Mouse (Mus musculus) CH12.LX (cell line): ENCODE data around the gene Ms4a1. TPM values are rescaled to one million over a fixed set of nuclear protein-coding genes. Genes with fewer than 3 reads are reported as not detected.
"Not testable (repeated sequence)": the region's sequence is repeated elsewhere in the genome, so short reads cannot be mapped to it uniquely, and the experiment has no call there.

Experiments used
- DNase-seq: peaks from one replicate; pipeline ENCODE4 v3.0.0-alpha.2; 2013; ENCODE audit errors: extremely low read depth
- H3K27ac ChIP-seq: 2 replicates; pipeline ENCODE4 v1.5.1; 2012; ENCODE audit warnings: low read depth, mild to moderate bottlenecking, control low read depth, moderate library complexity; ENCODE audit not compliant: insufficient read depth
- H3K27me3 ChIP-seq: replicated peaks from 2 replicates; pipeline ENCODE3; 2012; ENCODE audit warnings: inconsistent platforms
- H3K36me3 ChIP-seq, 2 experiments: replicated peaks in 1 of 2; 2 replicates each; pipeline versions ENCODE3 to v1.6.1; 2012; ENCODE audit warnings: inconsistent platforms in 1 of 2, low read length in 1 of 2, mild to moderate bottlenecking in 1 of 2, mixed read lengths in 1 of 2, moderate library complexity in 1 of 2; ENCODE audit not compliant: control insufficient read depth in 1 of 2, insufficient read depth in 1 of 2
- H3K4me1 ChIP-seq, 2 experiments: 2 replicates each; pipeline ENCODE4 v1.6.1; 2012; ENCODE audit warnings: inconsistent platforms in 1 of 2, moderate library complexity in 1 of 2; ENCODE audit not compliant: insufficient read depth in 2 of 2, control insufficient read depth in 1 of 2
- H3K4me2 ChIP-seq: 2 replicates; pipeline ENCODE4 v1.6.1; 2012; ENCODE audit warnings: low read depth, mild to moderate bottlenecking, control low read depth; ENCODE audit not compliant: poor library complexity, insufficient read depth, severe bottlenecking
- H3K4me3 ChIP-seq, 3 experiments: fragments of 150-350 bp in 1 of 3; sonication (generic) in 1 of 3; replicated peaks in 1 of 3; 2 replicates each; pipeline versions ENCODE3 to v1.5.1; 2011 to 2012; ENCODE audit warnings: low read depth in 2 of 3, low read length in 2 of 3, mild to moderate bottlenecking in 2 of 3, moderate library complexity in 2 of 3, control low read depth in 1 of 3, improper control_type of control experiment in 1 of 3, inconsistent platforms in 1 of 3, mixed read lengths in 1 of 3; ENCODE audit not compliant: poor library complexity in 1 of 3
- H3K79me2 ChIP-seq: replicated peaks from 2 replicates; pipeline ENCODE4 v1.6.1; 2012; ENCODE audit warnings: mild to moderate bottlenecking, moderate library complexity; ENCODE audit not compliant: control insufficient read depth, poor library complexity, insufficient read depth, severe bottlenecking; ENCODE audit errors: extremely low read depth
- H3K9ac ChIP-seq: 2 replicates; pipeline ENCODE4 v1.6.1; 2012; ENCODE audit warnings: low read depth, mild to moderate bottlenecking, control low read depth, moderate library complexity; ENCODE audit not compliant: insufficient read depth
- H3K9me3 ChIP-seq: replicated peaks from 2 replicates; pipeline ENCODE3; 2012; ENCODE audit warnings: low read length, inconsistent platforms, mixed read lengths
- BHLHE40 ChIP-seq: IDR thresholded peaks from 2 replicates; pipeline ENCODE4 v1.6.1; 2011; ENCODE audit warnings: mild to moderate bottlenecking, low read depth, low read length, improper control_type of control experiment
- CHD2 ChIP-seq: IDR thresholded peaks from 2 replicates; pipeline ENCODE4 v1.6.1; 2011; ENCODE audit warnings: low read length, improper control_type of control experiment
- CTCF ChIP-seq, 2 experiments: IDR thresholded peaks in 1 of 2; conservative IDR thresholded peaks in 1 of 2; 2 replicates each; pipeline ENCODE4 v1.5.1; 2011 to 2012; ENCODE audit warnings: low read depth in 2 of 2, low read length in 2 of 2, improper control_type of control experiment in 1 of 2, inconsistent platforms in 1 of 2, mild to moderate bottlenecking in 1 of 2, moderate library complexity in 1 of 2
- ELF1 ChIP-seq: IDR thresholded peaks from 2 replicates; pipeline ENCODE4 v1.6.1; 2014; ENCODE audit warnings: low read depth, mild to moderate bottlenecking, inconsistent platforms, low read length, improper control_type of control experiment
- EP300 ChIP-seq: IDR thresholded peaks from 2 replicates; pipeline ENCODE4 v1.6.1; 2011; ENCODE audit warnings: low read length, improper control_type of control experiment
- ETS1 ChIP-seq: conservative IDR thresholded peaks from 2 replicates; pipeline ENCODE4 v1.6.1; 2012; ENCODE audit warnings: low read depth, mild to moderate bottlenecking, inconsistent platforms, low read length, improper control_type of control experiment, moderate library complexity
- HCFC1 ChIP-seq: IDR thresholded peaks from 2 replicates; pipeline ENCODE4 v1.6.1; 2012; ENCODE audit warnings: low read depth, mild to moderate bottlenecking, inconsistent platforms, low read length, improper control_type of control experiment
- IRF4 ChIP-seq: IDR thresholded peaks from 2 replicates; pipeline ENCODE4 v1.6.1; 2014; ENCODE audit warnings: low read depth, mild to moderate bottlenecking, inconsistent platforms, low read length, improper control_type of control experiment
- MAX ChIP-seq: IDR thresholded peaks from 2 replicates; pipeline ENCODE4 v1.6.1; 2011; ENCODE audit warnings: low read length, improper control_type of control experiment
- MEF2A ChIP-seq: IDR thresholded peaks from 2 replicates; pipeline ENCODE4 v1.6.1; 2014; ENCODE audit warnings: low read depth, mild to moderate bottlenecking, inconsistent platforms, low read length, improper control_type of control experiment, borderline replicate concordance
- MXI1 ChIP-seq: IDR thresholded peaks from 2 replicates; pipeline ENCODE4 v1.6.1; 2011; ENCODE audit warnings: mild to moderate bottlenecking, low read depth, low read length, improper control_type of control experiment
- MYC ChIP-seq: IDR thresholded peaks from 2 replicates; pipeline ENCODE4 v1.6.1; 2011; ENCODE audit warnings: low read depth, mild to moderate bottlenecking, improper control_type of control experiment, low read length
- NELFE ChIP-seq: IDR thresholded peaks from 2 replicates; pipeline ENCODE4 v1.6.1; 2011; ENCODE audit warnings: low read depth, low read length, improper control_type of control experiment
- POLR2A ChIP-seq: IDR thresholded peaks from 2 replicates; pipeline ENCODE4 v1.6.1; 2011; ENCODE audit warnings: low read depth, mild to moderate bottlenecking, improper control_type of control experiment, low read length
- RAD21 ChIP-seq: IDR thresholded peaks from 2 replicates; pipeline ENCODE4 v1.6.1; 2011; ENCODE audit warnings: low read depth, mild to moderate bottlenecking, low read length, improper control_type of control experiment, moderate library complexity
- RCOR1 ChIP-seq: conservative IDR thresholded peaks from 2 replicates; pipeline ENCODE4 v1.6.1; 2012; ENCODE audit warnings: low read depth, mild to moderate bottlenecking, inconsistent platforms, low read length, improper control_type of control experiment
- TCF12 ChIP-seq: IDR thresholded peaks from 2 replicates; pipeline ENCODE4 v1.6.1; 2014; ENCODE audit warnings: low read depth, mild to moderate bottlenecking, inconsistent platforms, low read length, improper control_type of control experiment
- ZC3H11A ChIP-seq: IDR thresholded peaks from 2 replicates; pipeline ENCODE4 v1.6.1; 2012; ENCODE audit warnings: low read depth, mild to moderate bottlenecking, inconsistent platforms, low read length, improper control_type of control experiment
- dilution Hi-C: fragments of 300-500 bp; cut with MboI; formaldehyde crosslinking; loops from 2 replicates; pipeline ENCODE4 v1.14.3; 2020; ENCODE audit warnings: low sequenced_read_pairs; ENCODE audit not compliant: extremely low pct_unique_long_range_greater_than_20kb, extremely low pct_ligation_motif_present
- in situ Hi-C: fragments of 300-500 bp; cut with MboI; formaldehyde crosslinking; loops from 3 replicates; pipeline ENCODE4 v1.14.3; 2019; ENCODE audit warnings: low sequenced_read_pairs, low pct_ligation_motif_present, low pct_unique_long_range_greater_than_20kb, mixed read lengths
- polyA plus RNA-seq: library from polyadenylated mRNA; unstranded; fragments of >175 nt; gene quantifications from 2 replicates; pipeline ENCODE4 v1.2.1, GENCODE M21; 2012; ENCODE audit warnings: low read depth; ENCODE audit not compliant: insufficient read length
- total RNA-seq, 2 experiments: library from RNA; depleted of rRNA; stranded (reverse); fragments of 300-350 nt in 1 of 2; fragments of >200 nt in 1 of 2; gene quantifications; 2 replicates each; pipeline ENCODE4 v1.2.3; 2012 to 2014

The Ms4a1 gene
- total and polyA plus RNA-seq, 3 experiments = 106 to 642 (median 387) TPM

DNA sequence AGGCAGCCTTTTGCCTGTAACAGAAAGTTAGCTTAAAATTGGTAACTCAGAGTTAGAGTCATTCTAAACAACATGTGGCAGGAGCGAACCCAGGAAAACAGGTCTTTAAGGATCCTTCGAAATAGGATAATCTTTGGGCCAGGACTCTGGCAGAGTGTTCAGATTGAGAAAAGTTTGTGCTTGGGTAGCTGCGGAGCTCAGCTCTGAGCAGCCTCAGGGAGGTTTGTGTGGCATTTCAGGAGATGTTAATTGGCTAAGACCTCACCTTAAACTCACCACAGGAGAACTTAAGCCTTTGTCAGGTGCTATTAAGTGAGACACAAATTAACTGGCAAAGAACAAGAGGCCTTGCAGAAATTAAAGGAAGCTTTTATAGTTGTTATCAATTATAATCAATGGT, 27.6 kb upstream of the Ms4a1 start:
- dilution Hi-C loops, H3K4me1 ChIP-seq, H3K27me3 ChIP-seq, in situ Hi-C loops, H3K27ac ChIP-seq, H3K79me2 ChIP-seq, H3K9me3 ChIP-seq, H3K36me3 ChIP-seq: not testable (repeated sequence)
- peak overlapping the region; percentile 43; the same call in 1 of the 2 replicates for H3K9ac ChIP-seq
- H3K4me3 ChIP-seq = peak overlapping the region in 1 of 3 experiments; percentile 15
- peak overlapping the region; percentile 9 for H3K4me2 ChIP-seq
- peak; percentile 21 for DNase-seq
- TF ChIP-seq RCOR1 = 0 out of 2 replicates have a peak, but pooled peaks have one; percentile 14

- Histone ChIP-seq H3K4me3 (peak overlapping the region; percentile 47 to 61 (median 48)), H3K9ac (peak overlapping the region; percentile 23), H3K4me2 (peak overlapping the region; percentile 9), H3K79me2 (no peaks in the 10 kb centered on the region), H3K4me1 (peaks cover 2 to 6% of the 10 kb centered on the region in 2 experiments; a peak in 2 of 4 replicates), H3K9me3 (no peaks in the 10 kb centered on the region), H3K27ac (peak overlapping the region; percentile 47)
- in situ Hi-C loops = no loop called here
- TF ChIP-seq CHD2 (no peak), MAX (peak; percentile 76), TCF12 (no peak; the same call in 1 of the 2 replicates), CTCF (conservative IDR thresholded peaks at IDR 0.05 in 1 of 2, IDR thresholded peaks at IDR 0.05 in 1 of 2; ENCODE audit: low read depth in 2 of 2, low read length in 2 of 2) (no peak), MXI1 (peak; percentile 80; the same call in 1 of the 2 replicates), POLR2A (0 out of 2 replicates have a peak, but pooled peaks have one; percentile 23), ETS1 (peak; percentile 7; the same call in 1 of the 2 replicates), IRF4 (0 out of 2 replicates have a peak, but pooled peaks have one; percentile 4), MYC (peak; percentile 88), MEF2A (no peak), ELF1 (no peak; the same call in 1 of the 2 replicates), NELFE (no peak), BHLHE40 (peak; percentile 53; the same call in 1 of the 2 replicates), HCFC1 (no peak), EP300 (no peak), RAD21 (no peak), ZC3H11A (no peak)
- TF ChIP-seq, all 38 proteins: peak for 7
- Histone ChIP-seq H3K36me3 (no peaks in the 10 kb centered on the region), H3K27me3 (no peaks in the 10 kb centered on the region)
- DNase-seq = peak; percentile 64
- dilution Hi-C loops = no loop called here
Observed at GRCm38 (mm10) chr19:11292990-11293389, 26.9 kb upstream of the Ms4a1 start.
